ENCODE assay signal across 21 mouse cellular contexts in genomic region chr4:150355801-150356200, GRCm38 (mm10).
"Had no signal": no experiment of that assay in that cellular context is flagged by ENCODE, and none has a peak within 500 bp of the region (broad histone marks: within the 10 kb centered on the region; RNA-seq: fewer than 3 reads in every experiment).

No protein-coding gene starts in this region.

- H3K27me3 ChIP-seq: lung, embryonic 15.5 days; megakaryocyte, embryonic 14.5 days; midbrain, embryonic 13.5 days; neural tube, embryonic 13.5 days; neural tube, embryonic 15.5 days had no signal

- H3K4me2 ChIP-seq: lung, embryonic 15.5 days; midbrain, embryonic 11.5 days; midbrain, embryonic 13.5 days; neural tube, embryonic 13.5 days; neural tube, embryonic 15.5 days had no signal

- H3K9ac ChIP-seq: lung, embryonic 15.5 days; midbrain, embryonic 13.5 days; neural tube, embryonic 13.5 days; neural tube, embryonic 15.5 days had no signal

- ATAC-seq: lung, postnatal 0 days; midbrain, embryonic 13.5 days; midbrain, embryonic 16.5 days had no signal

- H3K27ac ChIP-seq: lung, embryonic 15.5 days; macrophage; midbrain, embryonic 13.5 days; neural tube, embryonic 13.5 days; neural tube, embryonic 15.5 days had no signal

- H3K9me3 ChIP-seq: lung, embryonic 15.5 days; megakaryocyte, embryonic 14.5 days; midbrain, embryonic 13.5 days; neural tube, embryonic 13.5 days; neural tube, embryonic 15.5 days had no signal

- DNase-seq: lung, adult 2 months; lung, postnatal 14 days; lung, postnatal 36 days; retina, postnatal 1 day; right cerebral cortex, adult 18-20 months; right cerebral cortex, postnatal 25 days; right cerebral cortex, postnatal 4 days; spleen, adult 18-20 months; thymus, adult 18-20 months; thymus, postnatal 14 days; thymus, postnatal 36 days had no signal

- H3K36me3 ChIP-seq: lung, embryonic 15.5 days; midbrain, embryonic 13.5 days; neural tube, embryonic 13.5 days; neural tube, embryonic 15.5 days had no signal

- H3K4me3 ChIP-seq: lung, embryonic 15.5 days; megakaryocyte, embryonic 14.5 days; midbrain, embryonic 13.5 days; myocyte; neural tube, embryonic 13.5 days; neural tube, embryonic 15.5 days had no signal
